In genomic region chr8:106737846-106738245, GRCm38 (mm10) we compare ENCODE assay signal across 26 mouse cellular contexts. TPM values are rescaled to one million over a fixed set of nuclear protein-coding genes. Genes with fewer than 3 reads are reported as not detected.
DNase-seq lines count a peak whose midpoint lies in the region; ATAC-seq and TF ChIP-seq lines count a peak whose summit lies in the region.
"Had no signal": no experiment of that assay in that cellular context is flagged by ENCODE, and none has a peak within 500 bp of the region (broad histone marks: within the 10 kb centered on the region; RNA-seq: fewer than 3 reads in every experiment).

No protein-coding gene starts in this region.

- DNase-seq in urinary bladder, postnatal 14 days (ENCODE audit: low spot score), result peak; percentile 29
- no peak for DNase-seq in urinary bladder, adult 18-20 months (ENCODE audit: low spot score in 2 of 2)
- peak; percentile 16 for DNase-seq in NIH3T3 (ENCODE audit: low read depth)
- no peak for DNase-seq in frontal cortex, adult 2 months (ENCODE audit: extremely low spot score in 1 of 2, low spot score in 1 of 2)
- DNase-seq in forebrain, postnatal 0 days, result no peak
- DNase-seq in embryo, embryonic 9.5 days (ENCODE audit: extremely low spot score), result no peak
- DNase-seq: adrenal gland, adult 8-10 months; adrenal gland, postnatal 14 days; adrenal gland, postnatal 36 days; B cell, adult 2 months; cerebellum, adult 11-12 months; cerebellum, adult 8-10 months; cerebellum, adult 9-11 months; cerebellum, postnatal 14 days; cerebellum, postnatal 36 days; embryo, embryonic 11 days had no signal

- H3K79me2 ChIP-seq in C2C12 (ENCODE audit: control insufficient read depth, insufficient read depth) (no peaks in the 10 kb centered on the region), myocyte (ENCODE audit: control insufficient read depth, insufficient read depth) (no peaks in the 10 kb centered on the region)

- no peaks in the 10 kb centered on the region for H3K9me3 ChIP-seq in forebrain, postnatal 0 days (ENCODE audit: low read length)
- H3K9me3 ChIP-seq: embryonic facial prominence, embryonic 12.5 days; forebrain, embryonic 10.5 days; forebrain, embryonic 12.5 days; forebrain, embryonic 15.5 days; G1E had no signal

- TF ChIP-seq CTCF in C2C12 (IDR thresholded peaks at IDR 0.05; ENCODE audit: control insufficient read depth, insufficient read depth, insufficient read length), result no peak
- no peak for TF ChIP-seq CTCF in forebrain, postnatal 0 days (IDR thresholded peaks at IDR 0.05; ENCODE audit: low read depth)

- H3ac ChIP-seq in C2C12 (ENCODE audit: control insufficient read depth, insufficient read length, low read depth), result no peak overlapping the region
- no peak overlapping the region for H3ac ChIP-seq in myocyte (ENCODE audit: control insufficient read depth, insufficient read length)

- no peak overlapping the region for H3K9ac ChIP-seq in forebrain, postnatal 0 days
- H3K9ac ChIP-seq: embryonic facial prominence, embryonic 12.5 days; forebrain, embryonic 12.5 days; forebrain, embryonic 15.5 days had no signal

- no peak overlapping the region for H3K27ac ChIP-seq in forebrain, postnatal 0 days (ENCODE audit: low read depth, low read length)
- H3K27ac ChIP-seq: embryonic facial prominence, embryonic 10.5 days; embryonic facial prominence, embryonic 12.5 days; forebrain, embryonic 10.5 days; forebrain, embryonic 12.5 days; forebrain, embryonic 15.5 days had no signal

- H3K4me3 ChIP-seq in C2C12 (ENCODE audit: insufficient read depth, poor library complexity, severe bottlenecking) (no peak overlapping the region), myocyte (no peak overlapping the region)
- no peak overlapping the region for H3K4me3 ChIP-seq in forebrain, postnatal 0 days (ENCODE audit: low read depth, low read length)
- H3K4me3 ChIP-seq: embryonic facial prominence, embryonic 10.5 days; embryonic facial prominence, embryonic 12.5 days; erythroblast, embryonic 14.5 days; forebrain, embryonic 10.5 days; forebrain, embryonic 12.5 days; forebrain, embryonic 15.5 days had no signal

- H3K4me2 ChIP-seq in myocyte (ENCODE audit: low read depth), result peak overlapping the region; percentile 15
- H3K4me2 ChIP-seq in forebrain, postnatal 0 days (ENCODE audit: low read depth), result no peak overlapping the region
- H3K4me2 ChIP-seq: embryonic facial prominence, embryonic 12.5 days; forebrain, embryonic 12.5 days; forebrain, embryonic 15.5 days had no signal

- no peaks in the 10 kb centered on the region for H3K79me3 ChIP-seq in C2C12 (ENCODE audit: low read depth)

- no peak for TF ChIP-seq POLR2A in myocyte (IDR thresholded peaks at IDR 0.05; ENCODE audit: insufficient read length, low read depth)

- H3K27me3 ChIP-seq in C2C12 (ENCODE audit: control insufficient read depth, insufficient read depth, insufficient read length) (no peaks in the 10 kb centered on the region), myocyte (ENCODE audit: control insufficient read depth, insufficient read depth, insufficient read length) (no peaks in the 10 kb centered on the region)
- no peaks in the 10 kb centered on the region for H3K27me3 ChIP-seq in forebrain, postnatal 0 days (ENCODE audit: insufficient read depth, low read length)
- H3K27me3 ChIP-seq: embryonic facial prominence, embryonic 12.5 days; forebrain, embryonic 12.5 days; forebrain, embryonic 15.5 days had no signal

- ATAC-seq in forebrain, postnatal 0 days, result no peak
- ATAC-seq: activated CD4-positive, CD25-positive, alpha-beta regulatory T cell, adult 4 months; forebrain, embryonic 15.5 days had no signal

- 88% methylated on average over 2 of the region's 2 CpGs for WGBS in forebrain, postnatal 0 days

- H3K36me3 ChIP-seq in C2C12 (ENCODE audit: control insufficient read depth, insufficient read depth), result peaks cover 21% of the 10 kb centered on the region
- H3K36me3 ChIP-seq in myocyte (ENCODE audit: control insufficient read depth, insufficient read depth), result peaks cover 9% of the 10 kb centered on the region
- peaks cover 6% of the 10 kb centered on the region; the same call in 1 of the 2 replicates for H3K36me3 ChIP-seq in forebrain, postnatal 0 days (ENCODE audit: insufficient read depth)
- H3K36me3 ChIP-seq: forebrain, embryonic 15.5 days had no signal

- no peaks in the 10 kb centered on the region for H3K4me1 ChIP-seq in forebrain, postnatal 0 days (ENCODE audit: insufficient read depth)
- H3K4me1 ChIP-seq: forebrain, embryonic 12.5 days; forebrain, embryonic 15.5 days had no signal

TF ChIP-seq in C2C12, 6 proteins besides CTCF, POLR2A, EP300 and RAD21:
- TF ChIP-seq FOSL1 (IDR thresholded peaks at IDR 0.05; ENCODE audit: insufficient read depth, low read length, poor library complexity, severe bottlenecking) (peak; percentile 90), MYOD1 (IDR thresholded peaks at IDR 0.05; ENCODE audit: control insufficient read depth, insufficient read length, low read depth) (peak; percentile 7), USF1 (IDR thresholded peaks at IDR 0.05; ENCODE audit: low read depth) (no peak)
TF ChIP-seq in C2C12: peak in this region for 2.

TF ChIP-seq in myocyte, 11 proteins besides CTCF, POLR2A, EP300 and RAD21:
- no peak for TF ChIP-seq MAX (IDR thresholded peaks at IDR 0.05; ENCODE audit: low read depth)
- no peak for TF ChIP-seq USF1 (IDR thresholded peaks at IDR 0.05; ENCODE audit: low read depth)
- no peak for TF ChIP-seq TCF3 (IDR thresholded peaks at IDR 0.05; ENCODE audit: insufficient read length, low read depth)
- TF ChIP-seq E2F4 (IDR thresholded peaks at IDR 0.05; ENCODE audit: insufficient read depth), result no peak
- TF ChIP-seq MYOG (IDR thresholded peaks at IDR 0.05; ENCODE audit: control insufficient read depth in 1 of 3, insufficient read depth in 1 of 3, insufficient read length in 2 of 3, low read depth in 2 of 3), result no peak
- no peak for TF ChIP-seq CEBPB (IDR thresholded peaks at IDR 0.05; ENCODE audit: insufficient read depth, poor library complexity, severe bottlenecking)
- no peak for TF ChIP-seq TCF12 (IDR thresholded peaks at IDR 0.05; ENCODE audit: insufficient read depth, poor library complexity, severe bottlenecking)
- no peak for TF ChIP-seq POLR2AphosphoS2 (IDR thresholded peaks at IDR 0.05; ENCODE audit: insufficient read length, low read depth)
- no peak for TF ChIP-seq MYOD1 (IDR thresholded peaks at IDR 0.05; ENCODE audit: control insufficient read depth in 1 of 3, insufficient read length in 2 of 3, low read depth in 2 of 3)
- no peak for TF ChIP-seq SRF (IDR thresholded peaks at IDR 0.05; ENCODE audit: control insufficient read depth, insufficient read length, low read depth)
- no peak for TF ChIP-seq REST (IDR thresholded peaks at IDR 0.05; ENCODE audit: insufficient read depth, insufficient read length)

RNA-seq across cellular contexts. Expression of gene Tango6, which starts 55.0 kb away (rescaled TPM):
- polyA plus RNA-seq in C2C12 (2012; fragmentation: generic; extraction: Trizol) (7.3 TPM), myocyte (2012; fragmentation: generic; extraction: Trizol) (6.9 TPM)
- 2.5 and 2.9 TPM in 2 replicates for polyA plus RNA-seq in frontal cortex, adult 2 months (2012; rRNA removed)
- 5.3 and 7.5 TPM in 2 replicates for total RNA-seq in forebrain, postnatal 0 days (2014; rRNA removed)
- 2.3 and 3.8 TPM in 2 replicates for polyA plus RNA-seq in forebrain, postnatal 0 days (2015; fragmentation: Nextera tagmentation; extraction: Ambion mirVana)

Comparison
In these comparisons a context has a peak if more than half of its experiments do, and no peak if none do; other contexts are left out.
1. DNase-seq: peak in urinary bladder, postnatal 14 days (single experiment) and NIH3T3 (single experiment); none in urinary bladder, adult 18-20 months (0 of 2), frontal cortex, adult 2 months (0 of 2), forebrain, postnatal 0 days (single experiment) and embryo, embryonic 9.5 days (single experiment).